Mouse (Mus musculus): ENCODE measurements around the gene Nrxn1. TPM values are rescaled to one million over a fixed set of nuclear protein-coding genes. Genes with fewer than 3 reads are reported as not detected.

Gene Nrxn1
- polyA plus RNA-seq, 2 experiments: 6.3 to 12.2 TPM

GRCm38 (mm10) chr17:91085416-91085815 lies 7.5 kb downstream of the Nrxn1 start:
- ATAC-seq (ENCODE audit: low FRiP score, low read depth): no peak
- WGBS: 88% methylated on average over 2 of the region's 2 CpGs
- no peaks in the 10 kb centered on the region for H3K27me3 ChIP-seq (ENCODE audit: control insufficient read depth, insufficient read depth, low read length)

GRCm38 (mm10) chr17:91079096-91079495 lies 13.8 kb downstream of the Nrxn1 start:
- no peak for DNase-seq (ENCODE audit: low spot score)
- no peak for TF ChIP-seq POLR2A (IDR thresholded peaks at IDR 0.05; ENCODE audit: borderline replicate concordance, extremely low read depth, insufficient read depth, insufficient read length)
- H3K36me3 ChIP-seq (ENCODE audit: control insufficient read depth, insufficient read depth, low read length): no peaks in the 10 kb centered on the region
- H3K27ac ChIP-seq (replicated peaks; ENCODE audit: low read depth, low read length): no peak overlapping the region
- H3K4me3 ChIP-seq (replicated peaks; ENCODE audit: low read length): no peak overlapping the region
- H3K9me3 ChIP-seq (ENCODE audit: control insufficient read depth, low read length): no peaks in the 10 kb centered on the region
- no peaks in the 10 kb centered on the region for H3K4me1 ChIP-seq (ENCODE audit: control insufficient read depth, insufficient read depth, low read length)
- ATAC-seq (ENCODE audit: low FRiP score, low read depth): no peak
- no peaks in the 10 kb centered on the region for H3K27me3 ChIP-seq (ENCODE audit: control insufficient read depth, insufficient read depth, low read length)
- H3K9ac ChIP-seq (ENCODE audit: low read depth, low read length, severe bottlenecking): no peak overlapping the region
- H3K4me2 ChIP-seq (replicated peaks; ENCODE audit: low read depth, low read length, severe bottlenecking): no peak overlapping the region

More at GRCm38 (mm10) chr17:91085416-91085815, 7.5 kb downstream of the Nrxn1 start:
- H3K9ac ChIP-seq (ENCODE audit: low read depth, low read length, severe bottlenecking): no peak overlapping the region
- no peak for DNase-seq (ENCODE audit: low spot score)
- no peaks in the 10 kb centered on the region for H3K36me3 ChIP-seq (ENCODE audit: control insufficient read depth, insufficient read depth, low read length)
- no peak overlapping the region for H3K27ac ChIP-seq (replicated peaks; ENCODE audit: low read depth, low read length)
- no peaks in the 10 kb centered on the region for H3K4me1 ChIP-seq (ENCODE audit: control insufficient read depth, insufficient read depth, low read length)
- H3K4me3 ChIP-seq (replicated peaks; ENCODE audit: low read length): no peak overlapping the region
- no peak for TF ChIP-seq POLR2A (IDR thresholded peaks at IDR 0.05; ENCODE audit: borderline replicate concordance, extremely low read depth, insufficient read depth, insufficient read length)
- H3K4me2 ChIP-seq (replicated peaks; ENCODE audit: low read depth, low read length, severe bottlenecking): no peak overlapping the region
- 0 out of 2 replicates have a peak, but pooled peaks cover 8% of the 10 kb centered on the region for H3K9me3 ChIP-seq (ENCODE audit: control insufficient read depth, low read length)

- Histone ChIP-seq H3K9me3 (ENCODE audit: control insufficient read depth, low read length) (no peaks in the 10 kb centered on the region), H3K9ac (ENCODE audit: low read depth, low read length, severe bottlenecking) (no peak overlapping the region), H3K4me2 (replicated peaks; ENCODE audit: low read depth, low read length, severe bottlenecking) (no peak overlapping the region), H3K27me3 (ENCODE audit: control insufficient read depth, insufficient read depth, low read length) (no peaks in the 10 kb centered on the region), H3K36me3 (ENCODE audit: control insufficient read depth, insufficient read depth, low read length) (no peaks in the 10 kb centered on the region), H3K4me3 (replicated peaks; ENCODE audit: low read length) (no peak overlapping the region), H3K4me1 (ENCODE audit: control insufficient read depth, insufficient read depth, low read length) (no peaks in the 10 kb centered on the region), H3K27ac (replicated peaks; ENCODE audit: low read depth, low read length) (no peak overlapping the region)
- 44% methylated on average over 5 of the region's 5 CpGs for WGBS
- DNase-seq (ENCODE audit: low spot score) (no peak), ATAC-seq (ENCODE audit: low FRiP score, low read depth) (no peak)
- TF ChIP-seq POLR2A (IDR thresholded peaks at IDR 0.05; ENCODE audit: borderline replicate concordance, extremely low read depth, insufficient read depth, insufficient read length): no peak
Observed at GRCm38 (mm10) chr17:91074780-91075179, 18.1 kb downstream of the Nrxn1 start.

- Histone ChIP-seq H3K9ac (ENCODE audit: low read depth, low read length, severe bottlenecking) (no peak overlapping the region), H3K4me1 (ENCODE audit: control insufficient read depth, insufficient read depth, low read length) (no peaks in the 10 kb centered on the region), H3K9me3 (ENCODE audit: control insufficient read depth, low read length) (no peaks in the 10 kb centered on the region), H3K36me3 (ENCODE audit: control insufficient read depth, insufficient read depth, low read length) (no peaks in the 10 kb centered on the region), H3K27ac (replicated peaks; ENCODE audit: low read depth, low read length) (no peak overlapping the region), H3K4me2 (replicated peaks; ENCODE audit: low read depth, low read length, severe bottlenecking) (no peak overlapping the region), H3K4me3 (replicated peaks; ENCODE audit: low read length) (no peak overlapping the region), H3K27me3 (ENCODE audit: control insufficient read depth, insufficient read depth, low read length) (no peaks in the 10 kb centered on the region)
- 67% methylated on average over 7 of the region's 7 CpGs for WGBS
- no peak for TF ChIP-seq POLR2A (IDR thresholded peaks at IDR 0.05; ENCODE audit: borderline replicate concordance, extremely low read depth, insufficient read depth, insufficient read length)
- DNase-seq (ENCODE audit: low spot score): no peak
- no peak for ATAC-seq (ENCODE audit: low FRiP score, low read depth)
Observed at GRCm38 (mm10) chr17:91033466-91033865, 59.4 kb downstream of the Nrxn1 start.

- Histone ChIP-seq H3K9me3 (ENCODE audit: control insufficient read depth, low read length) (no peaks in the 10 kb centered on the region), H3K36me3 (ENCODE audit: control insufficient read depth, insufficient read depth, low read length) (no peaks in the 10 kb centered on the region), H3K27me3 (ENCODE audit: control insufficient read depth, insufficient read depth, low read length) (no peaks in the 10 kb centered on the region), H3K4me2 (replicated peaks; ENCODE audit: low read depth, low read length, severe bottlenecking) (no peak overlapping the region), H3K4me1 (ENCODE audit: control insufficient read depth, insufficient read depth, low read length) (no peaks in the 10 kb centered on the region), H3K27ac (replicated peaks; ENCODE audit: low read depth, low read length) (no peak overlapping the region), H3K9ac (ENCODE audit: low read depth, low read length, severe bottlenecking) (no peak overlapping the region), H3K4me3 (replicated peaks; ENCODE audit: low read length) (no peak overlapping the region)
- no peak for TF ChIP-seq POLR2A (IDR thresholded peaks at IDR 0.05; ENCODE audit: borderline replicate concordance, extremely low read depth, insufficient read depth, insufficient read length)
- WGBS: 74% methylated on average over 2 of the region's 2 CpGs
- ATAC-seq (ENCODE audit: low FRiP score, low read depth): no peak
- no peak for DNase-seq (ENCODE audit: low spot score)
Observed at GRCm38 (mm10) chr17:91025061-91025623, 67.7 kb downstream of the Nrxn1 start.
